Mouse (Mus musculus) ES-E14 (cell line): ENCODE results near the gene Mfap2. TPM values are rescaled to one million over a fixed set of nuclear protein-coding genes. Genes with fewer than 3 reads are reported as not detected.
A peak's percentile ranks its signal among the peaks of the same experiment; 100 is the strongest.

Source experiments
- DNase-seq: peaks from one replicate; pipeline ENCODE4 v3.0.0-alpha.2; 2013; ENCODE audit warnings: low read depth, low spot score
- H3K27ac ChIP-seq: 2 replicates; pipeline ENCODE4 v1.5.1; 2012; ENCODE audit warnings: low read depth, mild to moderate bottlenecking, low read length, moderate library complexity, mixed read lengths; ENCODE audit not compliant: poor library complexity, insufficient read depth, severe bottlenecking
- H3K36me3 ChIP-seq: 2 replicates; pipeline ENCODE4 v1.6.1; 2012; ENCODE audit warnings: mild to moderate bottlenecking, low read length, moderate library complexity, mixed read lengths; ENCODE audit not compliant: control insufficient read depth, poor library complexity, insufficient read depth, severe bottlenecking
- H3K4me1 ChIP-seq, 2 experiments: fragments of 150-350 bp in 1 of 2; sonication (generic) in 1 of 2; 2 replicates each; pipeline ENCODE4 v1.6.1; 2012; ENCODE audit warnings: low read length in 2 of 2, mild to moderate bottlenecking in 1 of 2, mixed read lengths in 1 of 2; ENCODE audit not compliant: control insufficient read depth in 2 of 2, insufficient read depth in 2 of 2, poor library complexity in 1 of 2
- H3K4me3 ChIP-seq, 2 experiments: fragments of 150-350 bp in 1 of 2; sonication (generic) in 1 of 2; 2 replicates each; pipeline ENCODE4 v1.5.1; 2012; ENCODE audit warnings: low read length in 2 of 2, low read depth in 1 of 2, mild to moderate bottlenecking in 1 of 2, mixed read lengths in 1 of 2; ENCODE audit not compliant: insufficient read depth in 1 of 2, poor library complexity in 1 of 2, severe bottlenecking in 1 of 2
- H3K9ac ChIP-seq: 2 replicates; pipeline ENCODE4 v1.6.1; 2012; ENCODE audit warnings: low read depth, mild to moderate bottlenecking, low read length, mixed read lengths; ENCODE audit not compliant: poor library complexity, insufficient read depth, severe bottlenecking
- H3K9me3 ChIP-seq: fragments of 150-350 bp; sonication (generic); 2 replicates; pipeline ENCODE4 v1.6.1; 2012; ENCODE audit warnings: low read depth, mild to moderate bottlenecking, low read length; ENCODE audit not compliant: control insufficient read depth, insufficient read depth
- CHD2 ChIP-seq: IDR thresholded peaks from 2 replicates; pipeline ENCODE4 v1.6.1; 2014; ENCODE audit warnings: mild to moderate bottlenecking, low read depth, low read length, inconsistent platforms
- HCFC1 ChIP-seq: IDR thresholded peaks from 2 replicates; pipeline ENCODE4 v1.6.1; 2012; ENCODE audit warnings: low read length, inconsistent platforms, borderline replicate concordance; ENCODE audit not compliant: insufficient read depth
- MAFK ChIP-seq: IDR thresholded peaks from 2 replicates; pipeline ENCODE4 v1.6.1; 2014; ENCODE audit warnings: mild to moderate bottlenecking, low read depth, low read length, inconsistent platforms; ENCODE audit not compliant: insufficient read depth
- ZC3H11A ChIP-seq: IDR thresholded peaks from 2 replicates; pipeline ENCODE4 v1.6.1; 2012; ENCODE audit warnings: low read depth, mild to moderate bottlenecking, inconsistent platforms, low read length, borderline replicate concordance
- ZNF384 ChIP-seq: IDR thresholded peaks from 2 replicates; pipeline ENCODE4 v1.6.1; 2012; ENCODE audit warnings: low read depth, low read length, inconsistent platforms
- in situ Hi-C, 2 experiments: fragments of 600-800 bp; cut with MboI; formaldehyde crosslinking; loops; one replicate each; pipeline ENCODE4 v1.15.1; 2025; ENCODE audit warnings: low sequenced_read_pairs in 2 of 2, inconsistent platforms in 1 of 2; ENCODE audit not compliant: unreplicated experiment in 2 of 2
- total RNA-seq: library from RNA; depleted of rRNA; stranded (reverse); fragments of 300-350 nt; gene quantifications from 2 replicates; pipeline ENCODE4 v1.2.3, GENCODE M21; 2012

Mfap2 gene
- total RNA-seq, 1 experiment: 1.4 TPM

- Histone ChIP-seq H3K4me3 (peak overlapping the region in 1 of 2 experiments; percentile 10; a peak in 1 of 4 replicates), H3K9ac (no peak overlapping the region), H3K9me3 (no peaks in the 10 kb centered on the region), H3K27ac (no peak overlapping the region), H3K4me1 (peaks cover 0 to 12% of the 10 kb centered on the region in 2 experiments; a peak in 2 of 4 replicates), H3K36me3 (peaks cover 16% of the 10 kb centered on the region)
- in situ Hi-C loops: no loop called here
- TF ChIP-seq CHD2 (no peak), MAFK (no peak), ZC3H11A (no peak), ZNF384 (no peak), HCFC1 (no peak)
- peak; percentile 12 for DNase-seq
These were observed 7.6 kb downstream of the Mfap2 start for GRCm38 (mm10) chr4:141017657-141018436.

- Histone ChIP-seq H3K9me3 (no peaks in the 10 kb centered on the region), H3K4me3 (no peak overlapping the region), H3K4me1 (peaks cover 1 to 12% of the 10 kb centered on the region in 2 experiments; a peak in 2 of 4 replicates), H3K27ac (no peak overlapping the region), H3K36me3 (peaks cover 25% of the 10 kb centered on the region), H3K9ac (no peak overlapping the region)
- in situ Hi-C loops: no loop called here
- TF ChIP-seq MAFK: no peak
- TF ChIP-seq CHD2: no peak
- no peak for TF ChIP-seq HCFC1
- no peak for TF ChIP-seq ZNF384
- no peak for TF ChIP-seq ZC3H11A
- no peak for DNase-seq
These were observed 10.0 kb downstream of the Mfap2 start for GRCm38 (mm10) chr4:141020220-141020619.

- H3K9ac ChIP-seq: no peak overlapping the region
- DNase-seq: no peak
- no peak for TF ChIP-seq ZC3H11A
- no peak for TF ChIP-seq CHD2
- no peak for TF ChIP-seq HCFC1
- TF ChIP-seq MAFK: no peak
- TF ChIP-seq ZNF384: no peak
- H3K4me1 ChIP-seq: peaks cover 1 to 14% of the 10 kb centered on the region in 2 experiments; a peak in 2 of 4 replicates
- no peak overlapping the region for H3K4me3 ChIP-seq
- no peak overlapping the region for H3K27ac ChIP-seq
- peaks cover 25% of the 10 kb centered on the region for H3K36me3 ChIP-seq
- in situ Hi-C loops: no loop called here
- no peaks in the 10 kb centered on the region for H3K9me3 ChIP-seq
These were observed 10.8 kb downstream of the Mfap2 start for GRCm38 (mm10) chr4:141020811-141021613.

- Histone ChIP-seq H3K9me3 (no peaks in the 10 kb centered on the region), H3K4me1 (peaks cover 1 to 14% of the 10 kb centered on the region in 2 experiments; a peak in 2 of 4 replicates), H3K36me3 (peaks cover 25% of the 10 kb centered on the region), H3K27ac (no peak overlapping the region), H3K4me3 (no peak overlapping the region), H3K9ac (no peak overlapping the region)
- no peak for DNase-seq
- in situ Hi-C loops: no loop called here
- no peak for TF ChIP-seq MAFK
- TF ChIP-seq ZC3H11A: no peak
- no peak for TF ChIP-seq ZNF384
- no peak for TF ChIP-seq HCFC1
- TF ChIP-seq CHD2: no peak
These were observed 11.4 kb downstream of the Mfap2 start for GRCm38 (mm10) chr4:141021614-141021929.
